Mouse (Mus musculus): Measurements from ENCODE around the gene Dlgap4.

- TF ChIP-seq POLR2A (IDR thresholded peaks at IDR 0.05; ENCODE audit: borderline replicate concordance, control insufficient read depth, low read depth, low read length) (no peak), CTCF (IDR thresholded peaks at IDR 0.05; ENCODE audit: control insufficient read depth, insufficient read depth, low read length) (no peak)
Observed at GRCm38 (mm10) chr2:156654148-156654547, 40.6 kb downstream of the Dlgap4 start.

All from bone marrow, adult 2 months (tissue).